Mouse (Mus musculus) heart, embryonic 14.5 days (tissue): ENCODE results near the gene Hspbp1. TPM values are rescaled to one million over a fixed set of nuclear protein-coding genes. Genes with fewer than 3 reads are reported as not detected.

Source experiments
- ATAC-seq: fragments of 200-750 bp; cut with Nextera tagmentation; 2 replicates; pipeline ENCODE4 v1.8.0; 2017; ENCODE audit warnings: low read depth, moderate TSS enrichment; ENCODE audit not compliant: insufficient number of reproducible peaks, insufficient read depth, low FRiP score
- H3K27ac ChIP-seq, 2 experiments: fragments of 200-500 bp in 1 of 2; fragments of 300-500 bp in 1 of 2; sonication (generic) in 1 of 2; replicated peaks in 1 of 2; 2 replicates each; pipeline ENCODE4 v1.5.1; 2012 to 2014; ENCODE audit warnings: low read depth in 2 of 2, low read length in 2 of 2, control low read depth in 1 of 2, mild to moderate bottlenecking in 1 of 2, mixed read lengths in 1 of 2; ENCODE audit not compliant: control insufficient read depth in 1 of 2, insufficient read depth in 1 of 2
- H3K27me3 ChIP-seq: fragments of 300-500 bp; sonication (generic); 2 replicates; pipeline ENCODE4 v1.6.1; 2014; ENCODE audit warnings: mild to moderate bottlenecking, low read length, control low read depth; ENCODE audit not compliant: control insufficient read depth, insufficient read depth
- H3K36me3 ChIP-seq: fragments of 300-500 bp; sonication (generic); 2 replicates; pipeline ENCODE4 v1.6.1; 2014; ENCODE audit warnings: mild to moderate bottlenecking, control low read depth, low read length, mixed read lengths; ENCODE audit not compliant: control insufficient read depth, insufficient read depth
- H3K4me1 ChIP-seq, 2 experiments: fragments of 200-500 bp in 1 of 2; fragments of 300-500 bp in 1 of 2; sonication (generic) in 1 of 2; 2 replicates each; pipeline ENCODE4 v1.6.1; 2012 to 2014; ENCODE audit warnings: low read length in 2 of 2, control low read depth in 1 of 2, mixed read lengths in 1 of 2; ENCODE audit not compliant: control insufficient read depth in 2 of 2, insufficient read depth in 2 of 2
- H3K4me2 ChIP-seq: fragments of 300-500 bp; sonication (generic); 2 replicates; pipeline ENCODE4 v1.6.1; 2014; ENCODE audit warnings: mild to moderate bottlenecking, low read length
- H3K4me3 ChIP-seq, 2 experiments: fragments of 200-500 bp in 1 of 2; fragments of 300-500 bp in 1 of 2; sonication (generic) in 1 of 2; 2 replicates each; pipeline ENCODE4 v1.5.1; 2012 to 2014; ENCODE audit warnings: low read length in 2 of 2, mild to moderate bottlenecking in 2 of 2, control low read depth in 1 of 2, low read depth in 1 of 2, moderate library complexity in 1 of 2; ENCODE audit not compliant: control insufficient read depth in 1 of 2, insufficient read depth in 1 of 2
- H3K9ac ChIP-seq: fragments of 300-500 bp; sonication (generic); 2 replicates; pipeline ENCODE4 v1.6.1; 2014; ENCODE audit warnings: mild to moderate bottlenecking, low read length
- H3K9me3 ChIP-seq: fragments of 300-500 bp; sonication (generic); 2 replicates; pipeline ENCODE4 v1.6.1; 2016; ENCODE audit warnings: low read length, control low read depth; ENCODE audit not compliant: control insufficient read depth
- WGBS: fragments of 180-500 bp; shearing (Covaris S2); extraction: QIAGEN DNeasy Blood & Tissue Kit; methylation state at CpG from one replicate; pipeline ENCODE4 v1.1.7; 2014; 5-methylcytosine and 5-hydroxymethylcytosine counted together
- polyA plus RNA-seq: library from polyadenylated mRNA; unstranded; fragments of >200 nt; fragmentation: Nextera tagmentation; extraction: Ambion mirVana; gene quantifications from 2 replicates; pipeline ENCODE4 v1.2.1, GENCODE M21; 2014

Gene Hspbp1
- polyA plus RNA-seq, 1 experiment from 2014 or later, result 65.4 TPM

DNA sequence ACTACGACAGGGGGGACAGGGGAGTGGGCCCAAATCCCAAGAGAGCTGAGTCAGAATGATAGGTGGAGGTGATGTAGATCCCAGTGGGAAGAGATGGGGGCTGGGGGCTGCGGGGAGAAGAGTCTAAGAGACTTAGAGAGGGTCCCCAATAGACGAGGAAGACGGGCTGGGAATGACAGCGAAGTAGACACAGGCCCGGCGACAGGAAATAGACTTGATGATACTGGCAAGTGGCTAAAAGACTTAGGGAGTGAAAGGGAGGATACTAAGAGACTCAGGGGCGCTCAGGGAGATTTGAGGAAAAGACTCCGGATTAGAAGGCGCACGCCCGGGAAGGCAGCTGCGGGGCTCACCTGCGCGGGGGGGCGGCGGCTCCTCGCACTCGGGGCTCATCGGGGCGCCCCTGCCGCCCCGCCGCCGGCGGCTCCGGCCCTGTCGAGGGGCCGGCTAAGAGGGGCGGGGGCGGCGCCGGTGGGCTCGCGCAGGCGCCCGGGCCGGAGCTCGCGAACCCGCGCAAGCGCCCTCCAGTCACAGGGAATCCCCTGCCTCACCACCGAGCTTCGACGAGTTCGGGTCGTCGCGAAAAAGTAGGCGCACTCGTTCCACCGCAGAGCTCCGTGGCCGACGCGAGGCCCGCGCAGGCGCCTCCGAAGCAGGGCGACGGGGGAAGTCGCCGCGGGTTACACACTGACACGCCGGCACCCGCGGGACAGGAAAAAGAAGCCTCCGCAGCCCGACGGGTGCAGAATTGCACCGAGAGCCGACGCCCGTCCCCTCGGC is 26.6 kb downstream of the Hspbp1 start:
- under 1% methylated on average over 69 of the region's 78 CpGs for WGBS
- H3K9ac ChIP-seq, result peak overlapping the region; percentile 94
- peak overlapping the region; percentile 73 to 77 for H3K4me3 ChIP-seq
- no peaks in the 10 kb centered on the region for H3K9me3 ChIP-seq
- peak; percentile 60 for ATAC-seq
- peak overlapping the region; percentile 97 for H3K4me2 ChIP-seq
- peaks cover 24% of the 10 kb centered on the region for H3K36me3 ChIP-seq
- H3K27me3 ChIP-seq, result no peaks in the 10 kb centered on the region
- peak overlapping the region; percentile 79 to 93 for H3K27ac ChIP-seq
- H3K4me1 ChIP-seq, result peaks cover 8 to 45% of the 10 kb centered on the region in 2 experiments

DNA sequence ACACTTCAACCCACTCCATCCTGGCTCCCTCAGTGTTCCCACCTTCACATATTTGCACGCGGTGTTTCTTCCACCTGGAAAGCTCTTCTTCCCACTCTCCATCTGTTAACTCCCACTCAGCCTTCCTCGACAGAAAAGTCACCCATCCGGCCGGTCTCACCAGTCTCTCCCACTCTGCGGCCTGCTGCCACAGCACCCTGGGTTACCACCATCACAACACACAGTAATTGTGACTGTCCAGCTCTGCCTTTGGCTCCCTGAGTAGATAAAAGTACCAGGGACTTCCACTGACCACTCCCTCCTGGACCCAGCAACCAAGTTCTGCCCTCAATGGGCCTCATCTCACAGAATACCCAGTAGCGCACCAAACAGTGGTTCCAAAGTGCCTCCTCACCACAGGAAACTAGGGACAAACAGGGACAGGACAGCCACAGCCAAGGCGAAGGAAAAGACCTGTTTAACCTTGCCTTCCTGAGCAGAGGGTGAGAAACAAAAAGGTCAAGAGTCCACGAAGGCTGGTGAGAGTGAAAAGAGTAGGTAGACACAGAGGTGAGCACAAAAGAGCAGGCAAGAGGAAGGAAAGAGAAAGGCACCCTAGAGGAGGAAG is 27.2 kb downstream of the Hspbp1 start:
- no peak for ATAC-seq
- H3K9me3 ChIP-seq, result no peaks in the 10 kb centered on the region
- H3K36me3 ChIP-seq, result peaks cover 23% of the 10 kb centered on the region
- H3K4me1 ChIP-seq, result peaks cover 9 to 50% of the 10 kb centered on the region in 2 experiments
- 36% methylated on average over 9 of the region's 9 CpGs for WGBS
- peak overlapping the region; percentile 73 to 77 for H3K4me3 ChIP-seq
- H3K9ac ChIP-seq, result peak overlapping the region; percentile 94
- H3K4me2 ChIP-seq, result peak overlapping the region; percentile 97
- peak overlapping the region; percentile 35 to 93; a peak in 3 of 4 replicates for H3K27ac ChIP-seq
- H3K27me3 ChIP-seq, result no peaks in the 10 kb centered on the region

DNA sequence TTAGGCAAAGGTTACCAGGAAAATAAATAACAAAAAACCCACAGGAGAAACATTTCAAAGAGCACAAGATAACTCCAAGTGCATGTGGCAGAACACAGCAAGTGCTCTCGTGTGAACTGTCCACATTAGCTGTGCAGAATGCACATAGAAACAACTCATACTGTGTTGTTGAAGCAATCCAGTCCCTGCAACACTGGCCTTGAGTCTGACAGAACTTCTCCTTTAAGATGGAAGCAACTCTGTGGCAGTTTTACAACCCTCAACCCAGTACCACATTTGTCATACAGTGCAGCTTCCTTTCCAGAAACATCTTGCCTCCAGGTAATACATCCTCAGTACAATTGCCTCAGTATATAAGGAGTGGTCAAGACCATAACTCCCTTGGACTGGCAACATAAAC is 28.1 kb downstream of the Hspbp1 start:
- H3K4me3 ChIP-seq, result peak overlapping the region in 1 of 2 experiments; percentile 77; a peak in 1 of 4 replicates
- H3K9me3 ChIP-seq, result no peaks in the 10 kb centered on the region
- ATAC-seq, result no peak
- peak overlapping the region; percentile 97 for H3K4me2 ChIP-seq
- 34% methylated on average over 1 of the region's 1 CpGs for WGBS
- H3K36me3 ChIP-seq, result peaks cover 15% of the 10 kb centered on the region
- H3K4me1 ChIP-seq, result peaks cover 11 to 58% of the 10 kb centered on the region in 2 experiments
- peak overlapping the region; percentile 94; the same call in 1 of the 2 replicates for H3K9ac ChIP-seq
- no peak overlapping the region for H3K27ac ChIP-seq
- no peaks in the 10 kb centered on the region for H3K27me3 ChIP-seq

DNA sequence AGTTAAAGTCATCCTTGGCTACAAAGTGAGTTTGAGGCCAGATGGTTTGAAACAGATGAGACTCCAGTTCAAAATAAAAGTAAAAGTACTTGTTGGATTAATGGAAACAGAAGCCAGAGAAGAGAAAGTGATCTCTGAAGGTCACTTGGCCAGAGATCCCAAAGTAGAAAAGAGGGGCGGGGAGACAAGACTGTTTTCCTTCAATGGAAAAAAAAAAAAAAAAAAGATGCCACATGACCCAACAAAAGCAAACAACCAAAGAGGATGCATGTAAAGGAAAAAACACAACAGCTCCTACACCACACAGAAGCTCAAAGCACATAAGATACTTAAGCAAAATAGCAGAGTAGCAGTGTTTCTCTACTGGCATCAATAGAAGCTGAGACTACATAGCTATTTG is 29.0 kb downstream of the Hspbp1 start:
- Histone ChIP-seq H3K27ac (no peak overlapping the region), H3K36me3 (peaks cover 13% of the 10 kb centered on the region), H3K27me3 (no peaks in the 10 kb centered on the region), H3K9ac (no peak overlapping the region; the same call in 1 of the 2 replicates), H3K4me3 (no peak overlapping the region), H3K9me3 (no peaks in the 10 kb centered on the region), H3K4me2 (peak overlapping the region; percentile 12; the same call in 1 of the 2 replicates), H3K4me1 (peaks cover 11 to 59% of the 10 kb centered on the region in 2 experiments)
- ATAC-seq, result no peak
- 72% methylated on average over 1 of the region's 1 CpGs for WGBS

DNA sequence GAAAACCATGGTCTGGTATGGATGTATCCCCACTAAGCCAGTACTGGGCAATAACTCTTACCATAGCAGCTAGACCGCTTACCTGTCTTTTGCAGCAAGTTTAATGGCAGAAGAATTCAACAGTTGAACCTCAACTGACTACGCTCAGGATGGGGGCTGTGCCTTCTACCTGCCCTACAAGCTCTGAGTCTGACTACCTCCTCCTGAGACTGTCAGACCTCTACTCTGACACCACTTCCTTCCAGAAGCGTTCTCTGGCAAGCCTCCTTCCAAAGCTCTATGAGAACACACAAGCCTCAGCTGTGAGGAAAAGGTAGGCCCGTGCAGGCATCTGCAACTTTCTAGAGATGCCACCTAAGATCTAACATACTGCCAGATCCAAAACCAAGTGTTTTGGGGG is 29.5 kb downstream of the Hspbp1 start:
- Histone ChIP-seq H3K36me3 (peaks cover 13% of the 10 kb centered on the region), H3K27ac (no peak overlapping the region), H3K4me1 (peaks cover 11 to 59% of the 10 kb centered on the region in 2 experiments), H3K4me2 (0 out of 2 replicates have a peak overlapping the region, but pooled peaks have one; percentile 12), H3K9me3 (no peaks in the 10 kb centered on the region), H3K9ac (no peak overlapping the region), H3K27me3 (no peaks in the 10 kb centered on the region), H3K4me3 (no peak overlapping the region)
- no peak for ATAC-seq
- WGBS, result 82% methylated on average over 4 of the region's 4 CpGs

DNA sequence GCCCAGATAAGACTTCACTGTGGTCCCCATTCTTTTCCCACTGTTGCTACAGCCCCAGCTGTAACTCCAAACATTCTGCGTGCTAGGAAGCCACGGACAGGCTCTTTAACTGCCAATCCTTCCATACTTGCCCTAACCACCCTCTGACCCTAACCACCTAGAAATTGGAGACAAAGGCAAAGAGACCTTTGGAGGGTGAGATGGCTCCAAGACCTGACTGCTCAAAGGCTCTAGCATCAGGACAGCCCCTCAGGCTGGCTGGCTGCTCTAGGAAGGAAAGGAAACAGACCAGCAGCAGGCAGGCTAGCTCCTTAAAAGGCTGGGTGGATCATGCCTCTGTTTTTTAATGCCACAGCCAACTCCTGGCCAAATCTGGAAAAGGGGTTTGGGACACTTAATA is 30.6 kb downstream of the Hspbp1 start:
- H3K9me3 ChIP-seq, result no peaks in the 10 kb centered on the region
- H3K4me2 ChIP-seq, result no peak overlapping the region; the same call in 1 of the 2 replicates
- H3K27me3 ChIP-seq, result no peaks in the 10 kb centered on the region
- peaks cover 11 to 51% of the 10 kb centered on the region in 2 experiments for H3K4me1 ChIP-seq
- 0 out of 4 replicates have a peak overlapping the region, but pooled peaks of 1 of the 2 experiments have one; percentile 7 for H3K27ac ChIP-seq
- ATAC-seq, result no peak
- H3K9ac ChIP-seq, result no peak overlapping the region
- 78% methylated on average over 2 of the region's 2 CpGs for whole genome bisulfite sequencing
- H3K4me3 ChIP-seq, result no peak overlapping the region
- peaks cover 13% of the 10 kb centered on the region for H3K36me3 ChIP-seq

DNA sequence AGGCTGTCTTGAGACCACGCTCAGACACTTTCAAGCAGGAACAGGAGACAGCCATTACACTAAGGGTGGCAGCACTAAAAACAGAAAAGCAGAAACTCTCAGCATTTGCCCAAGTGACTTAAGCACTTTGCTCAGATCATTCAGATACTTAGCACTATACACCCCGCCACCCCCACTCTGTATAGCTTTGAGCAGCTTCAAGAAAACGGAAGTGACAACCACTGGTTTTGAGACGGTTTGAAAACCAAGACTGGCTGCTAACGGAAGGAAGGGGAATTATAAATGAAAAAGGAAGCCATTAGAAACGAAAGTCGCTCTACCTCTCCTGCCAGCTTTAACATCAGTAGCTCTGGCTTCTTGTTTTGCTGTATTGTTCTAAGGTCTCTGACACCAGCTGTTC is 31.1 kb downstream of the Hspbp1 start:
- Histone ChIP-seq H3K27ac (no peak overlapping the region), H3K36me3 (peaks cover 13% of the 10 kb centered on the region), H3K27me3 (no peaks in the 10 kb centered on the region), H3K4me1 (peaks cover 11 to 51% of the 10 kb centered on the region in 2 experiments), H3K4me2 (no peak overlapping the region), H3K9ac (no peak overlapping the region), H3K4me3 (no peak overlapping the region), H3K9me3 (no peaks in the 10 kb centered on the region)
- ATAC-seq, result no peak
- 82% methylated on average over 7 of the region's 7 CpGs for WGBS
